Mouse (Mus musculus) testis, adult 2 months (tissue): ENCODE results near the gene Phactr2. TPM values are rescaled to one million over a fixed set of nuclear protein-coding genes. Genes with fewer than 3 reads are reported as not detected.

Experiments
- H3K27ac ChIP-seq: fragments of 200-500 bp; 2 replicates; pipeline ENCODE4 v1.5.1; 2012; ENCODE audit warnings: low read depth, low read length; ENCODE audit not compliant: control insufficient read depth, insufficient read depth
- H3K27me3 ChIP-seq: fragments of 200-500 bp; 2 replicates; pipeline ENCODE4 v1.6.1; 2012; ENCODE audit warnings: mild to moderate bottlenecking, low read length, moderate library complexity; ENCODE audit not compliant: control insufficient read depth, insufficient read depth
- H3K36me3 ChIP-seq: fragments of 200-500 bp; 2 replicates; pipeline ENCODE4 v1.6.1; 2012; ENCODE audit warnings: mild to moderate bottlenecking, low read length; ENCODE audit not compliant: control insufficient read depth, insufficient read depth
- H3K4me1 ChIP-seq: fragments of 200-500 bp; 2 replicates; pipeline ENCODE4 v1.6.1; 2012; ENCODE audit warnings: low read length; ENCODE audit not compliant: control insufficient read depth, insufficient read depth
- H3K4me3 ChIP-seq: fragments of 200-500 bp; 2 replicates; pipeline ENCODE4 v1.5.1; 2012; ENCODE audit warnings: low read depth, mild to moderate bottlenecking, low read length, moderate library complexity, mixed read lengths; ENCODE audit not compliant: control insufficient read depth
- CTCF ChIP-seq: fragments of 200-500 bp; IDR thresholded peaks from 2 replicates; pipeline ENCODE4 v1.5.1; 2012; ENCODE audit warnings: low read depth, mild to moderate bottlenecking, inconsistent platforms, low read length, moderate library complexity; ENCODE audit not compliant: control insufficient read depth, insufficient read depth, insufficient replicate concordance
- POLR2A ChIP-seq: fragments of 200-500 bp; IDR thresholded peaks from 2 replicates; pipeline ENCODE4 v1.6.1; 2012; ENCODE audit warnings: low read depth, mild to moderate bottlenecking, inconsistent platforms, low read length, moderate library complexity; ENCODE audit not compliant: control insufficient read depth
- polyA plus RNA-seq: library from polyadenylated mRNA; depleted of rRNA; stranded (reverse); fragments of >200 nt; gene quantifications from 2 replicates; pipeline ENCODE4 v1.2.3, GENCODE M21; 2012

The Phactr2 gene
- polyA plus RNA-seq, 1 experiment = 3.5 TPM

- H3K36me3 ChIP-seq = no peaks in the 10 kb centered on the region
- TF ChIP-seq CTCF = no peak
- no peak for TF ChIP-seq POLR2A
- no peak overlapping the region for H3K27ac ChIP-seq
- H3K4me3 ChIP-seq = no peak overlapping the region
- no peaks in the 10 kb centered on the region for H3K4me1 ChIP-seq
- H3K27me3 ChIP-seq = no peaks in the 10 kb centered on the region
These were observed 218.0 kb downstream of the Phactr2 start for GRCm38 (mm10) chr10:13256196-13256595.

GRCm38 (mm10) chr10:13250280-13250679 lies 223.9 kb downstream of the Phactr2 start:
- no peak for TF ChIP-seq CTCF
- no peak for TF ChIP-seq POLR2A
- H3K36me3 ChIP-seq = no peaks in the 10 kb centered on the region
- no peaks in the 10 kb centered on the region for H3K4me1 ChIP-seq
- H3K27ac ChIP-seq = no peak overlapping the region
- no peaks in the 10 kb centered on the region for H3K27me3 ChIP-seq
- no peak overlapping the region for H3K4me3 ChIP-seq

GRCm38 (mm10) chr10:13249126-13249525 lies 225.1 kb downstream of the Phactr2 start:
- TF ChIP-seq POLR2A (no peak), CTCF (no peak)
- Histone ChIP-seq H3K4me1 (no peaks in the 10 kb centered on the region), H3K27me3 (no peaks in the 10 kb centered on the region), H3K27ac (no peak overlapping the region), H3K4me3 (no peak overlapping the region), H3K36me3 (no peaks in the 10 kb centered on the region)

GRCm38 (mm10) chr10:13245714-13246113 lies 228.5 kb downstream of the Phactr2 start:
- H3K27ac ChIP-seq = no peak overlapping the region
- no peaks in the 10 kb centered on the region for H3K4me1 ChIP-seq
- TF ChIP-seq POLR2A (no peak), CTCF (no peak)
- no peaks in the 10 kb centered on the region for H3K36me3 ChIP-seq
- no peaks in the 10 kb centered on the region for H3K27me3 ChIP-seq
- no peak overlapping the region for H3K4me3 ChIP-seq

- Histone ChIP-seq H3K27ac (no peak overlapping the region), H3K27me3 (no peaks in the 10 kb centered on the region), H3K36me3 (no peaks in the 10 kb centered on the region), H3K4me3 (no peak overlapping the region), H3K4me1 (no peaks in the 10 kb centered on the region)
- TF ChIP-seq CTCF (no peak), POLR2A (no peak)
These were observed 230.0 kb downstream of the Phactr2 start for GRCm38 (mm10) chr10:13244192-13244591.

GRCm38 (mm10) chr10:13240431-13240830 lies 233.8 kb downstream of the Phactr2 start:
- TF ChIP-seq POLR2A (no peak), CTCF (no peak)
- Histone ChIP-seq H3K4me3 (no peak overlapping the region), H3K27me3 (no peaks in the 10 kb centered on the region), H3K27ac (no peak overlapping the region), H3K36me3 (no peaks in the 10 kb centered on the region), H3K4me1 (no peaks in the 10 kb centered on the region)

- Histone ChIP-seq H3K4me1 (no peaks in the 10 kb centered on the region), H3K27ac (no peak overlapping the region), H3K36me3 (no peaks in the 10 kb centered on the region)
These were observed 236.0 kb downstream of the Phactr2 start for GRCm38 (mm10) chr10:13238188-13238587.

GRCm38 (mm10) chr10:13236866-13237265 lies 237.3 kb downstream of the Phactr2 start:
- no peak overlapping the region for H3K4me3 ChIP-seq
- no peak for TF ChIP-seq CTCF
- no peak for TF ChIP-seq POLR2A
- no peak overlapping the region for H3K27ac ChIP-seq
- H3K27me3 ChIP-seq = no peaks in the 10 kb centered on the region
- no peaks in the 10 kb centered on the region for H3K4me1 ChIP-seq
- no peaks in the 10 kb centered on the region for H3K36me3 ChIP-seq

More at GRCm38 (mm10) chr10:13238188-13238587, 236.0 kb downstream of the Phactr2 start:
- no peak for TF ChIP-seq POLR2A
- TF ChIP-seq CTCF = no peak
- H3K4me3 ChIP-seq = no peak overlapping the region
- no peaks in the 10 kb centered on the region for H3K27me3 ChIP-seq
